Mouse (Mus musculus): Measurements from ENCODE around the gene Ms4a4b.
"Not testable (repeated sequence)": the region's sequence is repeated elsewhere in the genome, so short reads cannot be mapped to it uniquely, and the experiment has no call there.

DNA sequence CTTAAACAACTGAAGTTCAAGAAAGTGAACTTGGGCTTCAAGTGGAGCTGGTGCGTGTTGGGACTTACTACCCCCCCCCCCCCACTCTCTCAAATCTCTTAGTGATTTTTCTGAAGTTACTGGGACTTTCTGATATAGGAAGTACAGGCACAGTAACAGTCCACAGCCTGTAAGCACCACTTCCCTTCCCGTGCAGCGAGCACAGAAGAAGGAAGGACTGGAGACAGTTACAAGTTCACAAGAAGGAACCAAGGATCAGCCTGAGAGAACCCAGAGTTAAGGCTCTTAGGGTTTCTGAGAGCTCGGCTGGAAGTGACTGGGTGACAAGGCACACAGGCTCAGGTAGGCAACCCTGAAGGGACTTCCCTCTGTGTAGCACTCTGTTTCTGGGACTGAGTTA, 25.9 kb downstream of the Ms4a4b start, which contains the start of gene Ms4a6c:
- not testable (repeated sequence) for TF ChIP-seq POLR2A (IDR thresholded peaks at IDR 0.05; ENCODE audit: control insufficient read depth in 1 of 2, insufficient read depth in 1 of 2, low read depth in 1 of 2, low read length in 2 of 2, poor library complexity in 1 of 2); CTCF (IDR thresholded peaks at IDR 0.05 in 2 of 3, conservative IDR thresholded peaks at IDR 0.05 in 1 of 3; ENCODE audit: control insufficient read depth in 1 of 3, insufficient read depth in 1 of 3, low read depth in 2 of 3, low read length in 3 of 3, poor library complexity in 1 of 3, severe bottlenecking in 1 of 3); GATA1 (IDR thresholded peaks at IDR 0.05; ENCODE audit: low read depth, low read length); NELFE (IDR thresholded peaks at IDR 0.05; ENCODE audit: low read depth, low read length); MXI1 (IDR thresholded peaks at IDR 0.05; ENCODE audit: low read depth, low read length); MAX (IDR thresholded peaks at IDR 0.05; ENCODE audit: low read length)

All from MEL (cell line).